Mouse (Mus musculus) heart, adult 2 months (tissue): ENCODE results near the gene Mink1.
A peak's percentile ranks its signal among the peaks of the same experiment; 100 is the strongest.

Experiments
- CTCF ChIP-seq: fragments of 200-600 bp; IDR thresholded peaks from 2 replicates; pipeline ENCODE4 v1.8.1; 2022; ENCODE audit warnings: antibody characterized with exemption, mild to moderate bottlenecking, moderate library complexity
- EP300 ChIP-seq: fragments of 200-500 bp; IDR thresholded peaks from 2 replicates; pipeline ENCODE4 v1.6.1; 2011; ENCODE audit warnings: low read depth, low read length, control low read depth; ENCODE audit not compliant: insufficient read depth
- POLR2A ChIP-seq: fragments of 200-500 bp; IDR thresholded peaks from 2 replicates; pipeline ENCODE4 v1.6.1; 2011; ENCODE audit warnings: mild to moderate bottlenecking, low read depth, low read length, control low read depth; ENCODE audit not compliant: insufficient read depth

- TF ChIP-seq CTCF, result peak; percentile 20
- peak; percentile 73 for TF ChIP-seq POLR2A
- 0 out of 2 replicates have a peak, but pooled peaks have one; percentile 3 for TF ChIP-seq EP300
These were observed 52.4 kb downstream of the Mink1 start for GRCm38 (mm10) chr11:70615074-70615473.
